Comparison of ENCODE assay signal across 8 mouse cellular contexts in the genomic region with DNA sequence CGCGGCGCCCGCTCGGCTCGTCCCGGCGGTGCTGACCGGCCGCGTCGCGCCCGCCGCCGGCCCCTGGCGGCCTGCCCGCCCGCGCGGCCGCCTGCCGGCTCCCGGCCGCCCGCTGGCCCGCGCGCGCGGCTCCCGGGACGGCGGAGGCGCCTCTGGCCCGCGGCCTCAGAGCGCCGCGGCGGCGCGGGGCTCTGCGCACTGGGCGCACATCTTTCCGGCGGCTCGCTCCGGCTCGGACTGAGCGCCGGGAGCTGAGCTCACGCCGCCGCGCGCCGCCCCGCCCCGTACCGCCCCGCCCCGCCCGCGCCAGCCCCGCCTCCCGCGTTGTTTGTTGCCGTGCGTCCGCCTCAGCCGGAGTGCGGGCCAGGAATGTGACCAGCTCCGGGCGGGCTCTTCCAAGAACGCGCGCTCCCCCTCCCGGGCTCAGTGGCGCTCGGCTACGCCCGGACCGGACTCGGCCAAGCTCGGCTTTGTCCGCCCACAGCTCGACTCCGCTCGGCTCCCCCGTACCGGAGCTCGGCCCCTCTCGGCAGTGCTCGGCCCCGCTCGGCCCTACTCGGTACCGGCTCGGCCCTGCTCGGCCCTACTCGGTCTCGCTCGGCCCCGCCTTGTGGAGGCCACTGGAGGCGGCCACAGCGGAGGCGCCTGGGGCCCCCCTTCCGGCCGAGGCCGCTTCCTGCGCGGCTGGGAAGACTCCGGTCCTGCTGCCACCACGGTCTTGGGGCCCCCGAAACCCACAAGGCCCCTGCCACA. TPM values are rescaled to one million over a fixed set of nuclear protein-coding genes. Genes with fewer than 3 reads are reported as not detected.
DNase-seq lines count a peak whose midpoint lies in the region; ATAC-seq lines count a peak whose summit lies in the region.

No protein-coding gene starts in this region.

- ATAC-seq in embryonic facial prominence, embryonic 14.5 days (ENCODE audit: low read depth), result peak; percentile 99
- peak; percentile 99 for ATAC-seq in kidney, embryonic 14.5 days (ENCODE audit: low FRiP score, low TSS enrichment)
- ATAC-seq in limb, embryonic 15.5 days (ENCODE audit: insufficient number of reproducible peaks, low FRiP score, low TSS enrichment, low read depth), result peak; percentile 99

- WGBS in embryonic facial prominence, embryonic 14.5 days, result 0% methylated on average over 14 of the region's 116 CpGs
- under 1% methylated on average over 64 of the region's 116 CpGs for WGBS in kidney, embryonic 14.5 days
- WGBS in limb, embryonic 15.5 days, result under 1% methylated on average over 84 of the region's 116 CpGs

- H3K4me2 ChIP-seq in embryonic facial prominence, embryonic 14.5 days (ENCODE audit: low read depth, low read length), result peak overlapping the region; percentile 93
- peak overlapping the region; percentile 91 for H3K4me2 ChIP-seq in kidney, embryonic 14.5 days (replicated peaks; ENCODE audit: low read depth, low read length)
- peak overlapping the region; percentile 76 for H3K4me2 ChIP-seq in limb, embryonic 15.5 days

- H3K4me1 ChIP-seq in embryonic facial prominence, embryonic 14.5 days (ENCODE audit: control insufficient read depth, insufficient read depth, low read length), result peaks cover 29% of the 10 kb centered on the region
- H3K4me1 ChIP-seq in kidney, embryonic 14.5 days (ENCODE audit: control insufficient read depth, insufficient read depth, low read length), result peaks cover 29% of the 10 kb centered on the region
- H3K4me1 ChIP-seq in limb, embryonic 15.5 days, result peaks cover 32% of the 10 kb centered on the region

- peak overlapping the region; percentile 74 for H3K9ac ChIP-seq in embryonic facial prominence, embryonic 14.5 days (ENCODE audit: low read depth, low read length)
- peak overlapping the region; percentile 94 for H3K9ac ChIP-seq in kidney, embryonic 14.5 days (ENCODE audit: low read depth, low read length)
- peak overlapping the region; percentile 98 for H3K9ac ChIP-seq in limb, embryonic 15.5 days

- DNase-seq in 3T3-L1 (ENCODE audit: low read depth, low spot score), result peak; percentile 87
- peak; percentile 99 to 100 for DNase-seq in adrenal gland, postnatal 4 days (ENCODE audit: low spot score in 2 of 2)
- peak; percentile 98 for DNase-seq in embryonic facial prominence, embryonic 14.5 days (ENCODE audit: low spot score)
- peak; percentile 97 to 99 for DNase-seq in heart, adult 9 months (ENCODE audit: low spot score in 2 of 2)
- DNase-seq in monocyte, adult 2 months (ENCODE audit: low read depth in 1 of 2, low spot score in 2 of 2), result peak; percentile 97 to 99
- DNase-seq in spleen, postnatal 36 days (ENCODE audit: low spot score in 2 of 2), result peak; percentile 97 to 98

- H3K27me3 ChIP-seq in embryonic facial prominence, embryonic 14.5 days (replicated peaks; ENCODE audit: control insufficient read depth, insufficient read depth, low read length), result no peaks in the 10 kb centered on the region
- no peaks in the 10 kb centered on the region for H3K27me3 ChIP-seq in kidney, embryonic 14.5 days (ENCODE audit: control insufficient read depth, insufficient read depth, low read length)
- no peaks in the 10 kb centered on the region for H3K27me3 ChIP-seq in limb, embryonic 15.5 days

- peak overlapping the region; percentile 39 for H3K4me3 ChIP-seq in embryonic facial prominence, embryonic 14.5 days (ENCODE audit: low read depth, low read length)
- peak overlapping the region; percentile 82 for H3K4me3 ChIP-seq in kidney, embryonic 14.5 days (ENCODE audit: low read length)
- peak overlapping the region; percentile 90 for H3K4me3 ChIP-seq in limb, embryonic 15.5 days

- H3K36me3 ChIP-seq in embryonic facial prominence, embryonic 14.5 days (ENCODE audit: control insufficient read depth, insufficient read depth, low read length), result peaks cover 4% of the 10 kb centered on the region; the same call in 1 of the 2 replicates
- H3K36me3 ChIP-seq in kidney, embryonic 14.5 days (ENCODE audit: control insufficient read depth, insufficient read depth, low read length), result no peaks in the 10 kb centered on the region
- H3K36me3 ChIP-seq in limb, embryonic 15.5 days, result 0 out of 2 replicates have a peak, but pooled peaks cover 6% of the 10 kb centered on the region

- H3K9me3 ChIP-seq in embryonic facial prominence, embryonic 14.5 days (ENCODE audit: control insufficient read depth, low read length), result no peaks in the 10 kb centered on the region
- H3K9me3 ChIP-seq in kidney, embryonic 14.5 days (ENCODE audit: control insufficient read depth, low read length), result no peaks in the 10 kb centered on the region
- H3K9me3 ChIP-seq in limb, embryonic 15.5 days, result no peaks in the 10 kb centered on the region

- H3K27ac ChIP-seq in embryonic facial prominence, embryonic 14.5 days (replicated peaks; ENCODE audit: low read depth, low read length), result peak overlapping the region; percentile 95
- peak overlapping the region; percentile 96 for H3K27ac ChIP-seq in kidney, embryonic 14.5 days (ENCODE audit: low read depth, low read length)
- H3K27ac ChIP-seq in limb, embryonic 15.5 days, result peak overlapping the region; percentile 95

RNA-seq across cellular contexts. Expression of gene Ski, which starts 0.6 kb away (rescaled TPM):
- 100 to 1,000 TPM; 106 to 111 TPM for total RNA-seq in adrenal gland, postnatal 4 days (2021)
- polyA plus RNA-seq in embryonic facial prominence, embryonic 14.5 days (2014; fragmentation: Nextera tagmentation; extraction: Ambion mirVana), result 34.1 and 34.9 TPM in 2 replicates
- 24.0 and 24.5 TPM in 2 replicates for polyA plus RNA-seq in kidney, embryonic 14.5 days (2014; fragmentation: Nextera tagmentation; extraction: Ambion mirVana)
- 25.2 and 26.8 TPM in 2 replicates for polyA plus RNA-seq in limb, embryonic 15.5 days (2015; fragmentation: Nextera tagmentation; extraction: Ambion mirVana)

RNA-seq across cellular contexts. Expression of gene Faap20, which starts 26.6 kb away (rescaled TPM):
- total RNA-seq in adrenal gland, postnatal 4 days (2021), result 10 to 100 TPM; 54.9 to 56.3 TPM
- 66.1 and 68.5 TPM in 2 replicates for polyA plus RNA-seq in embryonic facial prominence, embryonic 14.5 days (2014; fragmentation: Nextera tagmentation; extraction: Ambion mirVana)
- 63.4 and 73.8 TPM in 2 replicates for polyA plus RNA-seq in kidney, embryonic 14.5 days (2014; fragmentation: Nextera tagmentation; extraction: Ambion mirVana)
- 74.0 and 76.2 TPM in 2 replicates for polyA plus RNA-seq in limb, embryonic 15.5 days (2015; fragmentation: Nextera tagmentation; extraction: Ambion mirVana)

Comparison
In these comparisons a context has a peak if more than half of its experiments do, and no peak if none do; other contexts are left out.
1. Peak in every context shown above with its lines: DNase-seq, ATAC-seq, H3K4me3 ChIP-seq and H3K27ac ChIP-seq.
2. H3K4me3 ChIP-seq: peak in every context shown above with its lines; median percentile 90 in limb, embryonic 15.5 days; 82 in kidney, embryonic 14.5 days; 39 in embryonic facial prominence, embryonic 14.5 days.